Mouse (Mus musculus): Measurements from ENCODE around the gene Gm20388. TPM values are rescaled to one million over a fixed set of nuclear protein-coding genes. Genes with fewer than 3 reads are reported as not detected.
A peak's percentile ranks its signal among the peaks of the same experiment; 100 is the strongest.

The Gm20388 gene
- polyA plus RNA-seq, 1 experiment, result 10.6 TPM

GRCm38 (mm10) chr8:123854252-123854651, 3943.6 kb downstream of the Gm20388 start:
- 55% methylated on average over 1 of the region's 1 CpGs for WGBS
- Histone ChIP-seq H3K4me1 (ENCODE audit: control insufficient read depth, insufficient read depth, low read length) (no peaks in the 10 kb centered on the region; the same call in 1 of the 2 replicates), H3K4me3 (replicated peaks; ENCODE audit: control insufficient read depth, low read depth, low read length) (no peak overlapping the region), H3K27ac (ENCODE audit: control insufficient read depth, insufficient read depth, low read depth, low read length, poor library complexity) (no peak overlapping the region)
- TF ChIP-seq CTCF (IDR thresholded peaks at IDR 0.05; ENCODE audit: control insufficient read depth, insufficient read depth, low read length), result no peak
- no peak for TF ChIP-seq POLR2A (IDR thresholded peaks at IDR 0.05; ENCODE audit: borderline replicate concordance, control insufficient read depth, low read depth, low read length)

GRCm38 (mm10) chr8:123854733-123855475, 3944.3 kb downstream of the Gm20388 start:
- Histone ChIP-seq H3K27ac (ENCODE audit: control insufficient read depth, insufficient read depth, low read depth, low read length, poor library complexity) (no peak overlapping the region), H3K4me1 (ENCODE audit: control insufficient read depth, insufficient read depth, low read length) (no peaks in the 10 kb centered on the region; the same call in 1 of the 2 replicates), H3K4me3 (replicated peaks; ENCODE audit: control insufficient read depth, low read depth, low read length) (no peak overlapping the region)
- TF ChIP-seq CTCF (IDR thresholded peaks at IDR 0.05; ENCODE audit: control insufficient read depth, insufficient read depth, low read length), result no peak
- no peak for TF ChIP-seq POLR2A (IDR thresholded peaks at IDR 0.05; ENCODE audit: borderline replicate concordance, control insufficient read depth, low read depth, low read length)
- 84% methylated on average over 9 of the region's 9 CpGs for WGBS

- H3K4me3 ChIP-seq (replicated peaks; ENCODE audit: control insufficient read depth, low read depth, low read length), result no peak overlapping the region
- H3K27ac ChIP-seq (ENCODE audit: control insufficient read depth, insufficient read depth, low read depth, low read length, poor library complexity), result no peak overlapping the region
- H3K4me1 ChIP-seq (ENCODE audit: control insufficient read depth, insufficient read depth, low read length), result no peaks in the 10 kb centered on the region; the same call in 1 of the 2 replicates
- TF ChIP-seq POLR2A (IDR thresholded peaks at IDR 0.05; ENCODE audit: borderline replicate concordance, control insufficient read depth, low read depth, low read length) (no peak), CTCF (IDR thresholded peaks at IDR 0.05; ENCODE audit: control insufficient read depth, insufficient read depth, low read length) (no peak)
- WGBS, result 87% methylated on average over 3 of the region's 3 CpGs
These were observed 3946.7 kb downstream of the Gm20388 start for GRCm38 (mm10) chr8:123857361-123857760.

GRCm38 (mm10) chr8:123858574-123858940, 3947.9 kb downstream of the Gm20388 start:
- H3K4me1 ChIP-seq (ENCODE audit: control insufficient read depth, insufficient read depth, low read length), result no peaks in the 10 kb centered on the region; the same call in 1 of the 2 replicates
- H3K4me3 ChIP-seq (replicated peaks; ENCODE audit: control insufficient read depth, low read depth, low read length), result peak overlapping the region; percentile 76
- H3K27ac ChIP-seq (ENCODE audit: control insufficient read depth, insufficient read depth, low read depth, low read length, poor library complexity), result peak overlapping the region; percentile 88
- WGBS, result 2% methylated on average over 17 of the region's 17 CpGs
- no peak for TF ChIP-seq CTCF (IDR thresholded peaks at IDR 0.05; ENCODE audit: control insufficient read depth, insufficient read depth, low read length)

- peak overlapping the region; percentile 83 for H3K4me3 ChIP-seq (replicated peaks; ENCODE audit: control insufficient read depth, low read depth, low read length)
- peak overlapping the region; percentile 88 for H3K27ac ChIP-seq (ENCODE audit: control insufficient read depth, insufficient read depth, low read depth, low read length, poor library complexity)
- 1% methylated on average over 79 of the region's 79 CpGs for WGBS
- peak; percentile 66; the same call in 1 of the 2 replicates for TF ChIP-seq POLR2A (IDR thresholded peaks at IDR 0.05; ENCODE audit: borderline replicate concordance, control insufficient read depth, low read depth, low read length)
- no peak for TF ChIP-seq CTCF (IDR thresholded peaks at IDR 0.05; ENCODE audit: control insufficient read depth, insufficient read depth, low read length)
- H3K4me1 ChIP-seq (ENCODE audit: control insufficient read depth, insufficient read depth, low read length), result no peaks in the 10 kb centered on the region; the same call in 1 of the 2 replicates
These were observed 3948.5 kb downstream of the Gm20388 start for GRCm38 (mm10) chr8:123858941-123859647.

- H3K27ac ChIP-seq (ENCODE audit: control insufficient read depth, insufficient read depth, low read depth, low read length, poor library complexity), result peak within 1 kb of the TSS; percentile 88
- 1% methylated on average over 48 of the region's 48 CpGs for WGBS
These were observed 3949.1 kb downstream of the Gm20388 start, which contains the start of gene Ccsap for GRCm38 (mm10) chr8:123859648-123860259. Gene Ccsap (minus strand): TSS chr8:123860209.

GRCm38 (mm10) chr8:123860386-123860785, 3949.7 kb downstream of the Gm20388 start:
- 53% methylated on average over 4 of the region's 4 CpGs for WGBS
- TF ChIP-seq POLR2A (IDR thresholded peaks at IDR 0.05; ENCODE audit: borderline replicate concordance, control insufficient read depth, low read depth, low read length), result no peak
- TF ChIP-seq CTCF (IDR thresholded peaks at IDR 0.05; ENCODE audit: control insufficient read depth, insufficient read depth, low read length), result no peak
- Histone ChIP-seq H3K4me1 (ENCODE audit: control insufficient read depth, insufficient read depth, low read length) (no peaks in the 10 kb centered on the region; the same call in 1 of the 2 replicates), H3K27ac (ENCODE audit: control insufficient read depth, insufficient read depth, low read depth, low read length, poor library complexity) (no peak overlapping the region), H3K4me3 (replicated peaks; ENCODE audit: control insufficient read depth, low read depth, low read length) (no peak overlapping the region)

More at GRCm38 (mm10) chr8:123859648-123860259, 3949.1 kb downstream of the Gm20388 start, which contains the start of gene Ccsap:
- Histone ChIP-seq H3K4me3 (replicated peaks; ENCODE audit: control insufficient read depth, low read depth, low read length) (peak within 1 kb of the TSS; percentile 83), H3K4me1 (ENCODE audit: control insufficient read depth, insufficient read depth, low read length) (no peaks in the 10 kb centered on the region; the same call in 1 of the 2 replicates)
- TF ChIP-seq CTCF (IDR thresholded peaks at IDR 0.05; ENCODE audit: control insufficient read depth, insufficient read depth, low read length) (no peak), POLR2A (IDR thresholded peaks at IDR 0.05; ENCODE audit: borderline replicate concordance, control insufficient read depth, low read depth, low read length) (peak; percentile 40; the same call in 1 of the 2 replicates)

- H3K4me1 ChIP-seq (ENCODE audit: control insufficient read depth, insufficient read depth, low read length), result no peaks in the 10 kb centered on the region
- no peak for TF ChIP-seq POLR2A (IDR thresholded peaks at IDR 0.05; ENCODE audit: borderline replicate concordance, control insufficient read depth, low read depth, low read length)
- TF ChIP-seq CTCF (IDR thresholded peaks at IDR 0.05; ENCODE audit: control insufficient read depth, insufficient read depth, low read length), result no peak
- no peak overlapping the region for H3K27ac ChIP-seq (ENCODE audit: control insufficient read depth, insufficient read depth, low read depth, low read length, poor library complexity)
- 75% methylated on average over 7 of the region's 7 CpGs for WGBS
- H3K4me3 ChIP-seq (replicated peaks; ENCODE audit: control insufficient read depth, low read depth, low read length), result no peak overlapping the region
These were observed 3955.1 kb downstream of the Gm20388 start for GRCm38 (mm10) chr8:123865786-123866185.

All from bone marrow, adult 2 months (tissue).